Mouse (Mus musculus) lung, embryonic 14.5 days (tissue): ENCODE measurements at regions not wholly inside any gene's neighbourhood (a gene's known extent, or its start where the extent isn't known, plus 50 kb on each side); places are given as distances from the start of the nearest gene placed in this dataset.

Experiments
- ATAC-seq: fragments of 200-750 bp; cut with Nextera tagmentation; 2 replicates; pipeline ENCODE4 v1.8.0; 2017; ENCODE audit warnings: mild to moderate bottlenecking, moderate TSS enrichment, moderate library complexity; ENCODE audit not compliant: insufficient read depth
- DNase-seq: peaks from one replicate; pipeline ENCODE4 v3.0.0-alpha.2; 2015
- H3K27ac ChIP-seq: fragments of 300-500 bp; sonication (generic); 2 replicates; pipeline ENCODE4 v1.5.1; 2014; ENCODE audit warnings: low read depth, mild to moderate bottlenecking, moderate library complexity
- H3K27me3 ChIP-seq: fragments of 300-500 bp; sonication (generic); 2 replicates; pipeline ENCODE4 v1.6.1; 2014; ENCODE audit warnings: low read length, control low read depth; ENCODE audit not compliant: insufficient read depth
- H3K36me3 ChIP-seq: fragments of 300-500 bp; sonication (generic); 2 replicates; pipeline ENCODE4 v1.6.1; 2014; ENCODE audit warnings: control low read depth; ENCODE audit not compliant: insufficient read depth
- H3K4me1 ChIP-seq: fragments of 300-500 bp; sonication (generic); 2 replicates; pipeline ENCODE4 v1.6.1; 2014; ENCODE audit warnings: antibody characterized with exemption, control low read depth; ENCODE audit not compliant: insufficient read depth
- H3K4me2 ChIP-seq: fragments of 300-500 bp; sonication (generic); 2 replicates; pipeline ENCODE4 v1.6.1; 2014; ENCODE audit warnings: mild to moderate bottlenecking
- H3K4me3 ChIP-seq: fragments of 300-500 bp; sonication (generic); 2 replicates; pipeline ENCODE4 v1.5.1; 2014; ENCODE audit warnings: low read depth, low read length
- H3K9ac ChIP-seq: fragments of 300-500 bp; sonication (generic); 2 replicates; pipeline ENCODE4 v1.6.1; 2014
- H3K9me3 ChIP-seq: fragments of 300-500 bp; sonication (generic); 2 replicates; pipeline ENCODE4 v1.6.1; 2016; ENCODE audit warnings: low read depth, low read length, control low read depth
- CTCF ChIP-seq: IDR thresholded peaks from 2 replicates; pipeline ENCODE4 v1.5.1; 2016; ENCODE audit warnings: antibody characterized with exemption, low read depth
- WGBS: fragments of 180-500 bp; shearing (Covaris S2); extraction: QIAGEN DNeasy Blood & Tissue Kit; methylation state at CpG from one replicate; pipeline ENCODE4 v1.1.7; 2014; 5-methylcytosine and 5-hydroxymethylcytosine counted together

DNA sequence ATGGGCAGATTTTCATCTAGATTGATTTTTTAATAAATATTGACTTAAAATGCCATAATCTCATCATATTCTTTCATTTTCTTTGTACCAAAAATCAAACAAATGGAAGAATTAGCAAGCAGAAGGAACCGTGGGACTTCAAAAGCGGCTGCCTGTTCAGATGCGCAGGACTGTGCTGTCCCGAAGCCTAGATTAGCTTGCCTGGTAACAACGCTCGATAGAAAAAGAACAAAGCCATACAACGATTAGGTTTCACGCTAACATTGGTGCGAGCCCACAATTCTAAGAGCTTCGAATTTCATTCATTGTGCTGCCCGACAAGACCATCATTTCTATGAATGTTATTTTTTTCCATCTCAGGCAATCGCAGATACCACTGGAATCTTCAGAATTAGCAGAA, 262.1 kb upstream of the Irx5 start:
- DNase-seq: no peak
- Histone ChIP-seq H3K9me3 (no peaks in the 10 kb centered on the region), H3K27ac (no peak overlapping the region), H3K27me3 (no peaks in the 10 kb centered on the region), H3K4me1 (no peaks in the 10 kb centered on the region), H3K4me2 (no peak overlapping the region), H3K4me3 (no peak overlapping the region), H3K36me3 (no peaks in the 10 kb centered on the region), H3K9ac (no peak overlapping the region)
- 74% methylated on average over 12 of the region's 12 CpGs for WGBS
- ATAC-seq: no peak
- TF ChIP-seq CTCF: no peak

DNA sequence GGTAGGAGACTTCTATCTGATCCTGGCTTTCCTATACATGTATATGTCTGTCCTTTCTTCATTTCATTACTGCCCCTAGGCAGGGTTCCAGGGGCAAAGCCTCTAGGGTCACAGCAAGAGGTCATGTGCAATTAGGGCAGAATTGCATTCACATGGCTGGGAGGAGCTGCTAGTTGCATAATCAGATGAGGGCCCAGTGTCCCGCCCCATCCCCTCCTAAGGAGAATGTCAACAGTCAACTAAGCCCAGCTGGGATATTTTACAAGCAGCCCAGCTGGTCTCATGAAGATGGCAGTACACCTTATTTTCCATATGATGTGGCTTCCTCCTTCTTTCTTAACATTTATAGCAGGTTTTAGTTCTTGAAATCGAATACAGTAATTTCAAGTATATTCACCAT, 273.3 kb upstream of the Irx5 start:
- peak; percentile 52 for DNase-seq

DNA sequence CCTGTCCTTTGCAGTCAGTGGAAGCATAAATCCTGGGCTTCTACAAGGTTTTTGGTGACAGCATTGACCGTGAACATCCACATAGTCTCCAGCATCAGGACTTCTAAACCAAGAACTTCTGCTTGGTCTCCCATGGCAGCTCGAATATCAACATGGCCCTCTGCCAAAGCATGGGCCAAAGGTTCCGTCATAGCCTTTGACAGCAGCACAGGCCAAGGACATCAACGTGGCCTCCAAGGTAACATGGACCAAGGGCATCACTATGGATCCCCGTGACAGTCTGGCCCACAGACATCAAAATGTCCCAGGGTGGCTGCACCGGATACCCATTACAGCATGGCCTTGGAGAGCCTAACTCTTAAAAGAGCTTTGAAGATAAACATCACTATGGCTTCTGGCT, 275.5 kb upstream of the Irx5 start:
- Histone ChIP-seq H3K4me3 (no peak overlapping the region), H3K27ac (no peak overlapping the region), H3K27me3 (no peaks in the 10 kb centered on the region), H3K9me3 (no peaks in the 10 kb centered on the region), H3K4me1 (peaks cover 4% of the 10 kb centered on the region; the same call in 1 of the 2 replicates), H3K9ac (no peak overlapping the region), H3K36me3 (no peaks in the 10 kb centered on the region), H3K4me2 (no peak overlapping the region)
- DNase-seq (no peak), ATAC-seq (no peak)
- TF ChIP-seq CTCF: no peak
- WGBS: 69% methylated on average over 6 of the region's 6 CpGs

More for the DNA sequence above, 273.3 kb upstream of the Irx5 start:
- ATAC-seq: no peak
- WGBS: 48% methylated on average over 2 of the region's 2 CpGs
- H3K27me3 ChIP-seq: no peaks in the 10 kb centered on the region
- H3K9me3 ChIP-seq: no peaks in the 10 kb centered on the region
- TF ChIP-seq CTCF: no peak
- no peak overlapping the region for H3K4me2 ChIP-seq
- no peak overlapping the region for H3K4me3 ChIP-seq
- H3K36me3 ChIP-seq: no peaks in the 10 kb centered on the region
- peaks cover 4% of the 10 kb centered on the region; the same call in 1 of the 2 replicates for H3K4me1 ChIP-seq
- H3K27ac ChIP-seq: no peak overlapping the region
- H3K9ac ChIP-seq: no peak overlapping the region

DNA sequence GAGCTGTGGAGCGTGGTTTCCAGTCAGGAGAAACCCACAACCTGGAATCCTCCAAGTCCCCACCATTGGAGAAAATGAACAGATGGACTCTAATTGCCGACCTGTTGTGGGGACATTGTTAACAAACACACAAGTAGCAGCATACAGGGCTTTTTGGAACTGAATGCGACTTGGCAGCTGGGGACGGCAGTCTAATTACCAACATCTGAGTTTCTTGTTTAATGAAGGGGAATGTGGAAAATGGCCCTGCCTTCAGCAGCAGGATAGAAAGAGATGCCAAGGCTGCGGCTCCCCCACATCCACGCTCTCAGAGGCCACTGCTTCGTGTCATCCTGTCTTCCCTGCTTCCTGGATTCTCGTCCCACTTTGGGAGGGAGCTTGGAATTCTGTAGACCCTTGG, 276.6 kb upstream of the Irx5 start:
- Histone ChIP-seq H3K27ac (no peak overlapping the region), H3K9ac (no peak overlapping the region), H3K9me3 (no peaks in the 10 kb centered on the region), H3K4me3 (no peak overlapping the region), H3K4me1 (peaks cover 4% of the 10 kb centered on the region; the same call in 1 of the 2 replicates), H3K4me2 (no peak overlapping the region), H3K36me3 (no peaks in the 10 kb centered on the region), H3K27me3 (no peaks in the 10 kb centered on the region)
- no peak for ATAC-seq
- WGBS: 86% methylated on average over 8 of the region's 8 CpGs
- TF ChIP-seq CTCF: no peak
- DNase-seq: no peak

DNA sequence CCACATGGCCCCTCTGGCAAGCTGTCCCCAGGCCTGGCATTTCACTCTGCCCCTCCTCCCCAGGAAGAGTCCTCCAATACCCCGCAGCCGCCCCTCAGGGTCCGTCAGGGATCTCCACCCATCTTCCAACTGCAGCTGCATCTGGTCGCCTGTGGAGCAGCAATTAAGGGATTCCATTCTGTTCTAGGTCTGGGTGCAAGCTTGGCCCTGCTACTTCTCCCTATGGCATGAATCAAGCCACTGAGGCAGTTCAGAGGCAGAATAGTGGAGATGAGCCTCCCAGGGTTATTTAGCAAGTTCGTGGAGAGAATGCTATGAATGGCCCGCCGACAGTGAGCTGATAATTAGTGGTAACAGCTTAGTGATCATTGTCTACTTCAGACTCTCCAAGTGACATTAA, 275.7 kb upstream of the Irx3 start:
- no peak overlapping the region for H3K27ac ChIP-seq
- no peak overlapping the region for H3K4me2 ChIP-seq
- no peaks in the 10 kb centered on the region for H3K36me3 ChIP-seq
- H3K9me3 ChIP-seq: no peaks in the 10 kb centered on the region
- TF ChIP-seq CTCF: no peak
- DNase-seq: no peak
- WGBS: 52% methylated on average over 7 of the region's 7 CpGs
- H3K4me3 ChIP-seq: no peak overlapping the region
- H3K27me3 ChIP-seq: no peaks in the 10 kb centered on the region
- H3K4me1 ChIP-seq: no peaks in the 10 kb centered on the region
- ATAC-seq: no peak
- no peak overlapping the region for H3K9ac ChIP-seq

DNA sequence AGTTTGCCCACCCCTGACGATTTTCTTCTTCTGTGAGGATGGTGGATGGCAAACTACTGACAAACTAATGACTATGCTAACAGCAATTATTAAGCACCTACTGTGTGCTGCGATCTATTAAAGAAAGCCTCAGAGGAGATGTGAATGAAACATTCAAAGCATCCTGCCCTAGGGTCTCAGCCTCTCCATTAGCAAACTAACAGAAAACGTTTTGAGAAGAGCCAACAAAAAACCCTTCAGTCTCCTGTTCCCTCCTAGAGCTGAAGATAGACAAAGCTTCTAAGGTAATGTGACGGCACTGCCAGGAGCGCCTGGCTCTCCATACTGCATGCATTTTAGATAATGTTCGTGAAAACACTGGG, 270.4 kb upstream of the Irx3 start:
- ATAC-seq: no peak
- H3K27me3 ChIP-seq: peaks cover 7% of the 10 kb centered on the region; the same call in 1 of the 2 replicates

DNA sequence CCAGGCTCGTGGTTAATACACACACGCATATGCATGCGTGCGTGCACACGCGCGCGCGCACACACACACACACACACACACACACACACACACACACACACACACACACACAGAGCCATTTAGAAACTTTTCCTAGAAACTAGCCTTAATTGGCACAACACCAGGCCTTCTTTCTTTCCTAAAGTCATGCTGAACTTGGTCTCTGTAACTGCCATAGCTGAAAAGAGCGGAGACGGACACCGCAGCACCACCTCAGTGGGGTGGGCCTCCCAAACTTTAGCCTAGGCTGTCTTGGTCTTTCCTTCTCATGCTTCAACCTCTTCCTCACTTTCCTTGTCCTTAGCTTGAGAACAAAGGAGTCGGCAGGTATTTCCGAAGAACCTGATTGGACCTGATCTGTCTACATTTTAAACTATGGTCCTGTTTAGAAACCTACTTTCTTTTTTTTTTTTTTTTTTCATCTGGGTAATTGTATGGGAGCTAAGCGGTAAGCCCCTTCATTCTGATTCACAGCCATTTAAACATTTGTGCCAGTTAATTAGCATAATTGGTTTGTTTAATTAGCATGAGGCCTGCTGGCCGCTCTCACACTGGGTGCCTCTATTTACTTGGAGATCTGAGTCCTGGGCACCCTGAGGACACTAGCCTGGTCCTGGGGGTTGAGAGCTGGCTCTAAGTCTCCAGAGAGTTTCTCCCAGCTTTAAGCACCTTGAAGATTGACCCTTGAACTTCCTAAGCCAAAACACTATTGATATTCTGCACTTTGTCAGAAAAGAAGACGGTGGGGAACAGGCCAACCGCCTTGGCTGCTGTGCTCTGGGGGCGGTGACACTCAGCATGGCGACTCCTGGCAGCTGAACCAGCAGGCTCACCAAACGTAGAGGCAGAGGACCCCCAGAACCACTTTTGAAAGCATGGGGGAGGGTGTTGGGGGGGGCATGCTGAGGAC, 269.7 kb upstream of the Irx3 start:
- H3K27ac ChIP-seq: no peak overlapping the region
- no peak overlapping the region for H3K4me2 ChIP-seq
- ATAC-seq (no peak), DNase-seq (no peak)
- no peaks in the 10 kb centered on the region for H3K36me3 ChIP-seq
- TF ChIP-seq CTCF: no peak
- 60% methylated on average over 21 of the region's 21 CpGs for WGBS
- no peaks in the 10 kb centered on the region for H3K9me3 ChIP-seq
- H3K4me3 ChIP-seq: no peak overlapping the region
- no peaks in the 10 kb centered on the region for H3K4me1 ChIP-seq
- peaks cover 7% of the 10 kb centered on the region; the same call in 1 of the 2 replicates for H3K27me3 ChIP-seq
- no peak overlapping the region for H3K9ac ChIP-seq

More for the DNA sequence above, 270.4 kb upstream of the Irx3 start:
- no peaks in the 10 kb centered on the region for H3K4me1 ChIP-seq
- H3K27ac ChIP-seq: no peak overlapping the region
- 20% methylated on average over 6 of the region's 6 CpGs for WGBS
- no peaks in the 10 kb centered on the region for H3K36me3 ChIP-seq
- no peak for TF ChIP-seq CTCF
- no peak overlapping the region for H3K4me2 ChIP-seq
- no peak overlapping the region for H3K4me3 ChIP-seq
- no peaks in the 10 kb centered on the region for H3K9me3 ChIP-seq
- no peak overlapping the region for H3K9ac ChIP-seq
- DNase-seq: no peak
